Mouse (Mus musculus): Measurements from ENCODE around the gene Srrm2. TPM values are rescaled to one million over a fixed set of nuclear protein-coding genes. Genes with fewer than 3 reads are reported as not detected.

The Srrm2 gene
- polyA plus RNA-seq, 1 experiment = 640 TPM

GRCm38 (mm10) chr17:23778447-23778846 is 11.9 kb upstream of the Srrm2 start:
- no peak overlapping the region for H3K27ac ChIP-seq (ENCODE audit: insufficient read depth, low read length)
- H3K4me3 ChIP-seq (ENCODE audit: insufficient read depth, low read length) = no peak overlapping the region
- TF ChIP-seq CTCF (IDR thresholded peaks at IDR 0.05; ENCODE audit: extremely low read depth, insufficient read depth, low read length) = no peak
- 0 out of 2 replicates have a peak, but pooled peaks cover 2% of the 10 kb centered on the region for H3K4me1 ChIP-seq (ENCODE audit: control insufficient read depth, insufficient read depth, low read length)

DNA sequence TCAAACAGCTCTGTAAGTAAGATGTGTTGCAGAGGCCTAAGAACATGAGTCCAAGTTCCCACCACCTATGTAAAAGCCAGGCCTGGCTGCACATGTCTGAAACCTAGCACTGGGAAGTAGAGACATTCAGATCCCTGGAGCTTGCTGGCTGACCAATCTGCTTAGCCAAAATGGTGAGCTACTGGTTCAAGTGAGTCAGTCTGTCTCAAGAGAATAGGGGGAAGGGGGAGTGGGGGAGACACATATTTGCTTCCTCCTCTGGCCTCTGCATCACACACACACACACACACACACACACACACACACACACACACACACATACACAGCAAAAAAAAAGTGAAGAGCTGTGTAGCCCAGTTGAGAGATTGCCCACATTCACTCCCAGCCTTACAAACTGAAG is 7.0 kb upstream of the Srrm2 start:
- TF ChIP-seq CTCF (IDR thresholded peaks at IDR 0.05; ENCODE audit: extremely low read depth, insufficient read depth, low read length) (no peak), POLR2A (IDR thresholded peaks at IDR 0.05; ENCODE audit: extremely low read depth, insufficient read depth, low read length) (no peak)
- H3K4me1 ChIP-seq (ENCODE audit: control insufficient read depth, insufficient read depth, low read length) = no peaks in the 10 kb centered on the region
- H3K27ac ChIP-seq (ENCODE audit: insufficient read depth, low read length) = no peak overlapping the region
- no peak overlapping the region for H3K4me3 ChIP-seq (ENCODE audit: insufficient read depth, low read length)

DNA sequence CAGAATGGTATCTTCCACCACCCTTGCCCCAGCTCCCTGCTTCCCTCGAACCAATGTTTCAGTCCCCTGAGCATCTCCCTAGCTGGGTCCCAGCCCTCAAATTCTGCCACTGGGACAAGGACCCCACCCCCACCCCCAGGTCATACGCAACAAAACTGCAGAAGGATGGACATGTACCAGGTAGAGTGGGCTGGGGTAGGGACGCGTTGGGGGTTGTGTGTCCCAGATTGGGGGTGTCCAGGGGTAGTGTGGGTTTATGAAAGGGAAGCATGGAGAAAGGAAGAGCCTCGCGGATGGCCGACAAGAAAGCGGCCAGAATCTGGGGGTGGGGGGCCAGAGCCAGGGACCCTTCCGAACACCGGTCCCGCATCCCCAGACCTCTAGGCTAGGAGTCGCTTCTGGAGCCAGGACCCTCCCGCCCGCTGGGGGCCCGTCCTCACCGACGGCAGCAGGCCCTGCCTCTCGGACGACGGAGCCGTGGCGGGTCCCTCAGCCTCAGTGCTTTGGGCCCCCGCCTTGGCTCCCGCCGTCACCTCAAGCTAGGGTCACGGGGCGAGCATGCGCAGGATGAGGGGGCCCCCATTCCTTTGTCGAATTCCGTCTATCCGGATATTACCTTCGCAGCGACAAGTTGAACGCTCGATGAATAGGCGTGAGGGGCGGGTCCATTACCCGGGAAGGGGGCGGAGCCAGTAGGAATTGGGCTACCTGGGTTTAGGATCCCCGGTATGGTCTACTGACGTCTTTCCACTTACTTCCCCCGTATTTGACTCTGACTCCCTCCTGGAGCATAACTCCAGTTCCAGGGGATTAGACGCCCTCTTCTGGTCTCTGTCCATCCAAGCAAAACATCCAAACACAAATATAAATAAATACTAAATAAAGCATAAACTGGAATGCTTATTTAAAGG is 4.5 kb upstream of the Srrm2 start, which contains the start of gene Flywch2:
Gene Flywch2 (minus strand): TSS at position 521 of the 911 bp plus-strand sequence.
- TF ChIP-seq POLR2A (IDR thresholded peaks at IDR 0.05; ENCODE audit: extremely low read depth, insufficient read depth, low read length) = peak; percentile 60; the same call in 1 of the 2 replicates
- TF ChIP-seq CTCF (IDR thresholded peaks at IDR 0.05; ENCODE audit: extremely low read depth, insufficient read depth, low read length) = no peak
- Histone ChIP-seq H3K4me3 (ENCODE audit: insufficient read depth, low read length) (peak within 1 kb of the TSS; percentile 28), H3K27ac (ENCODE audit: insufficient read depth, low read length) (peak within 1 kb of the TSS; percentile 52), H3K4me1 (ENCODE audit: control insufficient read depth, insufficient read depth, low read length) (0 out of 2 replicates have a peak, but pooled peaks cover 1% of the 10 kb centered on the region)

DNA sequence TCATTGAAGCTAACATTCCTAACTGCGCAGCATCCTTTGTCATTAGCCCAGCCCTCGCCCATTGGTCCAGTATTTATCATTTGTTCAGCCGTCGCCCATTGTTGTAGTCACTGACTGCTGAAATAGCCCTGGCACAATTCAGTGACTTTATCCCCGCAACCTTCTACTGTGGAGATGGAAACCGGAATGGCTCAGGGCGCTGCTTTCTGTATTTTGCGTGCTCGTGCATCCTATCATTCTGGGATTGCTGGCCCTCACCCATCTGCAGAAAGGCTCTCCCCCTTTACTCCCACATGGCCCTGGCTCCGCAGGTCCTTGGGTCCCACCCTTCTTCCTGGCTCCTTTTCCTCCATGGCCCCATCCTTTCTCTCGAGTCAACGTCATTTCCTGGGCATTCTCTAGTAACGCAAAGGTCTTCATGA is 3.8 kb upstream of the Srrm2 start:
- Histone ChIP-seq H3K4me3 (ENCODE audit: insufficient read depth, low read length) (peak overlapping the region; percentile 28), H3K27ac (ENCODE audit: insufficient read depth, low read length) (peak overlapping the region; percentile 7; the same call in 1 of the 2 replicates), H3K4me1 (ENCODE audit: control insufficient read depth, insufficient read depth, low read length) (0 out of 2 replicates have a peak, but pooled peaks cover 1% of the 10 kb centered on the region)
- TF ChIP-seq POLR2A (IDR thresholded peaks at IDR 0.05; ENCODE audit: extremely low read depth, insufficient read depth, low read length) (peak; percentile 58; the same call in 1 of the 2 replicates), CTCF (IDR thresholded peaks at IDR 0.05; ENCODE audit: extremely low read depth, insufficient read depth, low read length) (no peak)

GRCm38 (mm10) chr17:23788973-23789372 is 1.4 kb upstream of the Srrm2 start:
- no peak for TF ChIP-seq POLR2A (IDR thresholded peaks at IDR 0.05; ENCODE audit: extremely low read depth, insufficient read depth, low read length)
- no peak for TF ChIP-seq CTCF (IDR thresholded peaks at IDR 0.05; ENCODE audit: extremely low read depth, insufficient read depth, low read length)
- Histone ChIP-seq H3K4me3 (ENCODE audit: insufficient read depth, low read length) (no peak overlapping the region), H3K27ac (ENCODE audit: insufficient read depth, low read length) (no peak overlapping the region), H3K4me1 (ENCODE audit: control insufficient read depth, insufficient read depth, low read length) (0 out of 2 replicates have a peak, but pooled peaks cover 1% of the 10 kb centered on the region)

DNA sequence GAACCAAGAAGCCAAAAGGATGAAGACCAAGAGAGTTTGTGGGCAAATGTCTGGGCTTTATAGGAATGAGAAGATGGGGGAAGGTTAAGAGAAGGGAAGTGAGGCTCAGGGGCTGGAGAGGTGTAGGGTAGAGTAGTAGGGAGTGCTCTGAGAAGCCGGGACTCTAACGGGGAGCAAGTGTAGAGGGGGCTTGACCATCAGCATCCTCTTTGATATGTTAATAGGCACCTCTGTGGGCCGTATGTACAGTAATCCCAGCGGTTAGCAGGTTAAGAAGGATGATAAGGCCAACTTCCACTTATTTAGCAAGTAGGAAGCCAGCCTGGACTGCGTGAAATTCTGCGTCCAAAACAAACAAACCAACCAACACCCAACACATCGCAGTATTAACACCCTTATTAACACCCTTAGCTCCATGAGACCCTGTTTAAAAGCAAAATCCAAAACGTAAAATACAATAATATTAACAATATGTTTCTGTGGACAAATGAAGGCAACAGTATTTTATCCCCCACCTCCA is 523 bp upstream of the Srrm2 start:
- Histone ChIP-seq H3K4me3 (ENCODE audit: insufficient read depth, low read length) (peak overlapping the region; percentile 39), H3K4me1 (ENCODE audit: control insufficient read depth, insufficient read depth, low read length) (0 out of 2 replicates have a peak, but pooled peaks cover 1% of the 10 kb centered on the region), H3K27ac (ENCODE audit: insufficient read depth, low read length) (peak overlapping the region; percentile 91; the same call in 1 of the 2 replicates)
- TF ChIP-seq POLR2A (IDR thresholded peaks at IDR 0.05; ENCODE audit: extremely low read depth, insufficient read depth, low read length) = no peak
- no peak for TF ChIP-seq CTCF (IDR thresholded peaks at IDR 0.05; ENCODE audit: extremely low read depth, insufficient read depth, low read length)

DNA sequence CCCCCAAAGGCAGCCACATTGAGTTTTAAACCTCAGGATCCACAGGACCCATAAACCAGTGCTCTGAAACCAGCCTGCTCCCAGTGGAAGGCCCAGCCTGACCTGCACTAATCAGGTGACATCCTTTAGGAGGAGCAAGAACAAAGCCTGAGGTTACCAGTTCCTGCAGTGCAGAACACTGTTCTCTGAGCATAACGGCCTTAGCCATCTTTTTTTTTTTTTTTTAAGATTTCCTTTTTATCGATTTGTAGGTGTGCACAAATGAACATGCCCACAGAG is 686 bp downstream of the Srrm2 start:
- peak overlapping the region; percentile 91 for H3K27ac ChIP-seq (ENCODE audit: insufficient read depth, low read length)

DNA sequence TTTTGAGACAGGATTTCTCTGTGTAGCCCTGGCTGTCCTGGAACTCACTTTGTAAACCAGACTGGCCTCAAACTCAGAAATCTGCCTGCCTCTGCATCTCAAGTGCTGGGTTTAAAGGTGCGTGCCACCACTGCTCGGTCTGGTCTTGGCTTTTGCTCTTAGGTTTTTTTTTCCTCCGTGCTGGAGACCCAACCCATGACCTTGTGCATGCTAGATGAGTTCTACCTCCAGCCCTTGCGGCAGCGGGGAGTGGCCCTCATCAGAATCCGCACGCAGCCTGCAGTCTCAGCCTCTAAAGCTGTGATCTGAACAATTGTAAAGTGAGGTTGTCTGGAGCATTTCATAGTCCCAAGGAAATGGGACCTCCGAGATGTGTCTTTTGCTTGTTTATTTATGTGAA is 5.0 kb downstream of the Srrm2 start:
- no peaks in the 10 kb centered on the region for H3K4me1 ChIP-seq (ENCODE audit: control insufficient read depth, insufficient read depth, low read length)
- H3K4me3 ChIP-seq (ENCODE audit: insufficient read depth, low read length) = no peak overlapping the region
- no peak overlapping the region for H3K27ac ChIP-seq (ENCODE audit: insufficient read depth, low read length)
- TF ChIP-seq POLR2A (IDR thresholded peaks at IDR 0.05; ENCODE audit: extremely low read depth, insufficient read depth, low read length) (no peak), CTCF (IDR thresholded peaks at IDR 0.05; ENCODE audit: extremely low read depth, insufficient read depth, low read length) (no peak)

More for the DNA sequence above, 686 bp downstream of the Srrm2 start:
- TF ChIP-seq POLR2A (IDR thresholded peaks at IDR 0.05; ENCODE audit: extremely low read depth, insufficient read depth, low read length) = no peak
- TF ChIP-seq CTCF (IDR thresholded peaks at IDR 0.05; ENCODE audit: extremely low read depth, insufficient read depth, low read length) = no peak
- Histone ChIP-seq H3K4me3 (ENCODE audit: insufficient read depth, low read length) (peak overlapping the region; percentile 39), H3K4me1 (ENCODE audit: control insufficient read depth, insufficient read depth, low read length) (0 out of 2 replicates have a peak, but pooled peaks cover 1% of the 10 kb centered on the region)

DNA sequence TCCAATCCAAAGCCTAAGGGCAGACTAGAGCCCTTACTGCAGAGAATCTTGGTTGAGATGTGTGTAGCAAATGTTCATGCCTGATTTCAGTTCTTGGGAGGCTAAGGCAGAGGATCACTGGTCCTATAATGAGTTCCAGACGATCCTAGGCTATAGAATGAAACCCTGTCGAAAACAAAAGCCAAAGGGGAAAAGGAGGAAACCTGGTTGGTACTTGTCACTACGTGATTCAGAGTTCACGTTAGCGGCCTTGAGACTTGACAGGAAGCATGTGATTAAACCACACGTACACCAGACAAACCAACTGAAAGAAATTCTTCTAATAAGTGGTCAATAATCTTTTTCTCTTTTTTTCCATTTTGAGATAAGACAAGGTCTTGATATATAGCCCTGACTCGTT is 7.0 kb downstream of the Srrm2 start:
- no peak for TF ChIP-seq POLR2A (IDR thresholded peaks at IDR 0.05; ENCODE audit: extremely low read depth, insufficient read depth, low read length)
- no peak for TF ChIP-seq CTCF (IDR thresholded peaks at IDR 0.05; ENCODE audit: extremely low read depth, insufficient read depth, low read length)
- H3K4me1 ChIP-seq (ENCODE audit: control insufficient read depth, insufficient read depth, low read length) = no peaks in the 10 kb centered on the region
- H3K4me3 ChIP-seq (ENCODE audit: insufficient read depth, low read length) = no peak overlapping the region
- H3K27ac ChIP-seq (ENCODE audit: insufficient read depth, low read length) = no peak overlapping the region
